Mouse (Mus musculus) heart, embryonic 16.5 days (tissue): ENCODE measurements around the gene Ptrhd1. TPM values are rescaled to one million over a fixed set of nuclear protein-coding genes. Genes with fewer than 3 reads are reported as not detected.
"Not testable (repeated sequence)": the region's sequence is repeated elsewhere in the genome, so short reads cannot be mapped to it uniquely, and the experiment has no call there.

Experiments used
- ATAC-seq: fragments of 200-750 bp; cut with Nextera tagmentation; replicated peaks from 2 replicates; pipeline ENCODE4 v1.8.0; 2017; ENCODE audit warnings: moderate number of reproducible peaks; ENCODE audit not compliant: insufficient read depth, low FRiP score; ENCODE audit errors: extremely low read depth
- H3K27ac ChIP-seq: fragments of 300-500 bp; sonication (generic); 2 replicates; pipeline ENCODE4 v1.5.1; 2014; ENCODE audit warnings: mild to moderate bottlenecking, low read length, control low read depth, moderate library complexity
- H3K27me3 ChIP-seq: fragments of 300-500 bp; sonication (generic); 2 replicates; pipeline ENCODE4 v1.6.1; 2014; ENCODE audit warnings: low read length, mixed read lengths; ENCODE audit not compliant: control insufficient read depth, insufficient read depth
- H3K36me3 ChIP-seq: fragments of 300-500 bp; sonication (generic); 2 replicates; pipeline ENCODE4 v1.6.1; 2014; ENCODE audit not compliant: control insufficient read depth, insufficient read depth
- H3K4me1 ChIP-seq: fragments of 300-500 bp; sonication (generic); 2 replicates; pipeline ENCODE4 v1.6.1; 2014; ENCODE audit warnings: low read length, mixed read lengths; ENCODE audit not compliant: control insufficient read depth, insufficient read depth
- H3K4me2 ChIP-seq: fragments of 300-500 bp; sonication (generic); 2 replicates; pipeline ENCODE4 v1.6.1; 2014; ENCODE audit warnings: low read depth, mild to moderate bottlenecking, control low read depth, low read length
- H3K4me3 ChIP-seq: fragments of 300-500 bp; sonication (generic); 2 replicates; pipeline ENCODE4 v1.5.1; 2014; ENCODE audit warnings: mild to moderate bottlenecking, control low read depth, low read length
- H3K9ac ChIP-seq: fragments of 300-500 bp; sonication (generic); 2 replicates; pipeline ENCODE4 v1.6.1; 2014; ENCODE audit warnings: low read length, control low read depth
- H3K9me3 ChIP-seq: fragments of 300-500 bp; sonication (generic); replicated peaks from 2 replicates; pipeline ENCODE4 v1.6.1; 2016; ENCODE audit warnings: low read length; ENCODE audit not compliant: control insufficient read depth
- WGBS: fragments of 180-500 bp; shearing (Covaris S2); extraction: QIAGEN DNeasy Blood & Tissue Kit; methylation state at CpG from one replicate; pipeline ENCODE4 v1.1.7; 2014; 5-methylcytosine and 5-hydroxymethylcytosine counted together
- polyA plus RNA-seq: library from polyadenylated mRNA; unstranded; fragments of >200 nt; fragmentation: Nextera tagmentation; extraction: Ambion mirVana; gene quantifications from 2 replicates; pipeline ENCODE4 v1.2.1, GENCODE M21; 2015

Gene Ptrhd1
- polyA plus RNA-seq, 1 experiment from 2014 or later: 6.5 TPM

DNA sequence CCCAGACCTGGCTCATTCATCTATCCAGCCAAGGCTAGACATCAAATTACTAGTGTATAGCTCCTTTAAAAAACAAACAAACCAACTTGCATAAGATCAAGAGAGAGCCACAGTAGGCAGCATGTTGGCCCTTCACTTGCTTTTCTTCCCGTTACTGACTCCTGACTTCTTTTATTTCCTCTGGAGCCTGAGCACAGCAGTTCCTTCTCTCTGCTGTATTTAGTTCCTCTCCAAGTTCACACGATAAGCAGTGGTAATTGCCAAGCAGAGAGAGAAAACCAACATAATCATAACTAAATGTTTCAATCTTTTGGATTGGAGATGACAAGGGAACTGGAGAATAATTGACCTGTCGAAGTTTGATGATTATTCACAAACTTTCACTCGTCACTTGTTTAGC lies 1.1 kb upstream of the Ptrhd1 start:
- no peak for ATAC-seq
- Histone ChIP-seq H3K36me3 (peaks cover 17% of the 10 kb centered on the region), H3K4me3 (peak overlapping the region; percentile 71), H3K9ac (peak overlapping the region; percentile 85), H3K9me3 (no peaks in the 10 kb centered on the region), H3K27me3 (no peaks in the 10 kb centered on the region), H3K4me2 (peak overlapping the region; percentile 74), H3K4me1 (peaks cover 12% of the 10 kb centered on the region), H3K27ac (no peak overlapping the region)
- 38% methylated on average over 4 of the region's 4 CpGs for WGBS

DNA sequence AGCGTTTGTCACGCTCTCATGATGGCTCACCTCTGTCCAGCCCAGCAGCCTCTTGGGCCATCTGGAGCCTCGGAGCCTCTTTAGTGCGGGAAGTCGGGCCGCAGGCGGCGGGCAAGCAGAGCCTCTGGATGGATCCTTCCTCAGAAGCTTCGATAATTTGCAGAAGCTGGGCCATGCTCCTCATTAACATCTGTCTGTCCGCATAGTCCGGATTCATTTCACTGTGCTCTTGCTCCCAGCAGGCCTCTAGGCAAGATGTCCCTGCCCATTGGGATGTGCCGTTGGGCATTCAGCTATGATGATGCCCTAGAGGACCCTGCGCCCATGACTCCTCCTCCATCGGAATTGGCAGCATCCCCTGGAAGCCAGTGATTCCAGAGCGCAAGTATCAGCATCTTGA lies 3.7 kb downstream of the Ptrhd1 start:
- no peaks in the 10 kb centered on the region for H3K27me3 ChIP-seq
- H3K4me2 ChIP-seq: no peak overlapping the region
- peaks cover 16% of the 10 kb centered on the region for H3K4me1 ChIP-seq
- no peak overlapping the region for H3K4me3 ChIP-seq
- no peak overlapping the region for H3K9ac ChIP-seq
- H3K27ac ChIP-seq: no peak overlapping the region
- no peaks in the 10 kb centered on the region for H3K9me3 ChIP-seq
- H3K36me3 ChIP-seq: peaks cover 4% of the 10 kb centered on the region; the same call in 1 of the 2 replicates
- WGBS: 89% methylated on average over 15 of the region's 15 CpGs
- ATAC-seq: no peak

DNA sequence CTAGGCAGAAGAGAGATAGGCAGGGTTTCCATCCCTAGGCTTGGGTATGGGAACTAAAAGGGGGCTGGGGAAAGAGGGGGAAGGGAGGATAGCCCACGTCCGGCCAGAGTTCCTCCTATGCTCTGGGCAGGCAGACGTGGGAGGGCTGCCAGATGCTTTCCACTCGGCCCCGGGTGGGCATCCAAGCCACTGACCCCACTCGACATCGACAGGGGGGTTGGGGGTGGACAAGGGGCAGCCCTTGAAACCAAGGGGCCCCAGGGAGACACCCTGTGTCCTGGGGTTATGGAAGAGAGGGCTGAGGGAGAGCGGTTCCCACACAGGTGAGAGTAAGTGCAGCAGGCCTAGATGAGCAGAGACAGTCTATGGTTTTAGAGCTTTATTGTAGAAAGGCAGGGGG lies 6.5 kb downstream of the Ptrhd1 start:
- not testable (repeated sequence) for H3K9me3 ChIP-seq, H3K4me3 ChIP-seq, H3K27me3 ChIP-seq, H3K27ac ChIP-seq, H3K36me3 ChIP-seq, H3K9ac ChIP-seq, H3K4me2 ChIP-seq, ATAC-seq, H3K4me1 ChIP-seq
- WGBS: 59% methylated on average over 8 of the region's 8 CpGs

DNA sequence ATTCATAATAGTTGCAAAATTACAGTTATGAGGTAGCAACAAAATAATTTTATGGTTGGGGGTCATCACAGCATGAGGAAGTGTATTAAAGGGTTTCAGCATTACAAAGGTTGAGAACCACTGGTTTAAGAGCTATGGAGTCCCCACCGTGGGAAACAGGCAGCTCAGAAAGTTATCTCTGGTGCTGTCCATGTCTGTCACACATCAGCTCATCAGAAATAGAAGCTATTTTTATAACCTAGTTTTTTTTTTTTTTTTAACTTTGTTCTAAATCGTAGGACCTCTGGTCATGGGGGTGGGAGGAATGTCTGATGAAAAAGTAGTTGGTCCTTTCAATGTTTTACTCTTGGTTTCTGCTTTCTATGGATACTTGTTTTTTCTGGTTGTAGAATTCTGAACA lies 10.0 kb downstream of the Ptrhd1 start:
- no peak; the same call in 1 of the 2 replicates for ATAC-seq

DNA sequence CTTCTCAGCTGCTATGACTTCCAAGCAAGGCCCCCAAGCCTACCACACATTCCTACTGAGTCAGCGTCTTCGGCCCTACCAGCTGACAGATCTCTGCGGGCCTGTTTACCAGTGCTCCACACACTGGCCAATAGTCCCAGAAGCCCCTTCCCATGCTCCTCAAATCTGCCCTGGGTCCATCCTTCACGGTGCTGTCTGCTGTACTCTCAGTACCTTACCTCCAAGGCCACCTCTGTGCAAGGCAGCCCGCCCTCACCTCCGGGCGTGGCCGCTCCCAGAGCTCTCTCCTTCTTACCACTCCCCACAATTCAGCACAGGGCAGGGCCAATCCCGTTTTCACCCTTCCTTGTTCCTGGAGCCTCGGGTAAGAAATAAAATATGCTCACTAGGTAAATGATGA lies 11.9 kb downstream of the Ptrhd1 start:
- H3K9ac ChIP-seq: no peak overlapping the region
- H3K4me3 ChIP-seq: no peak overlapping the region
- ATAC-seq: no peak
- no peaks in the 10 kb centered on the region for H3K27me3 ChIP-seq
- no peak overlapping the region for H3K27ac ChIP-seq
- H3K4me1 ChIP-seq: 0 out of 2 replicates have a peak, but pooled peaks cover 2% of the 10 kb centered on the region
- H3K9me3 ChIP-seq: no peaks in the 10 kb centered on the region
- no peak overlapping the region for H3K4me2 ChIP-seq
- peaks cover 7% of the 10 kb centered on the region; the same call in 1 of the 2 replicates for H3K36me3 ChIP-seq
- WGBS: 82% methylated on average over 10 of the region's 10 CpGs

More for the DNA sequence above, 10.0 kb downstream of the Ptrhd1 start:
- H3K9me3 ChIP-seq: no peaks in the 10 kb centered on the region
- H3K4me3 ChIP-seq: no peak overlapping the region
- no peak overlapping the region for H3K9ac ChIP-seq
- H3K36me3 ChIP-seq: peaks cover 7% of the 10 kb centered on the region; the same call in 1 of the 2 replicates
- H3K27me3 ChIP-seq: no peaks in the 10 kb centered on the region
- peaks cover 6% of the 10 kb centered on the region; the same call in 1 of the 2 replicates for H3K4me1 ChIP-seq
- WGBS: 37% methylated on average over 2 of the region's 2 CpGs
- H3K4me2 ChIP-seq: no peak overlapping the region
- no peak overlapping the region for H3K27ac ChIP-seq

DNA sequence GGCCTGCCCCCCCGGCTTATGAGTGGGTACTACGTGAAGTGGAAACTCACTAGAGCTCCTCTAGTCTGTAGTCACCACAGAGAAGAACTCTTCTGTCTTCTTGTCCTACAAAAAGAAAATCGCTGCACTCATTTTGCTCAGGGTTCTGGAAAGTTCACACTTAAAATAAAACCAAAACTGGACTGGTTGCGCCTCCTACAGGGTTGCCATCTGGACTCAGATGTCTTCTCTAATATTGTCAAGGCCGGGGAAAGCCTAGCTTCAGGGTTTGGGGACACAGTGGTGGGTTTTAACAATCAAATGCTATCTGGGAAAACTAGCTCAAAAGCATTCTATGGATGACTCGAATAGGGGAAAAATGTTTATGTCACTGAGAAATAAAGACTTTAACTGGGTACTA lies 16.0 kb downstream of the Ptrhd1 start:
- Histone ChIP-seq H3K36me3 (peaks cover 15% of the 10 kb centered on the region), H3K9ac (no peak overlapping the region), H3K4me1 (no peaks in the 10 kb centered on the region), H3K9me3 (no peaks in the 10 kb centered on the region), H3K27ac (no peak overlapping the region), H3K4me3 (no peak overlapping the region), H3K27me3 (no peaks in the 10 kb centered on the region), H3K4me2 (no peak overlapping the region)
- no peak for ATAC-seq
- 82% methylated on average over 6 of the region's 6 CpGs for WGBS

DNA sequence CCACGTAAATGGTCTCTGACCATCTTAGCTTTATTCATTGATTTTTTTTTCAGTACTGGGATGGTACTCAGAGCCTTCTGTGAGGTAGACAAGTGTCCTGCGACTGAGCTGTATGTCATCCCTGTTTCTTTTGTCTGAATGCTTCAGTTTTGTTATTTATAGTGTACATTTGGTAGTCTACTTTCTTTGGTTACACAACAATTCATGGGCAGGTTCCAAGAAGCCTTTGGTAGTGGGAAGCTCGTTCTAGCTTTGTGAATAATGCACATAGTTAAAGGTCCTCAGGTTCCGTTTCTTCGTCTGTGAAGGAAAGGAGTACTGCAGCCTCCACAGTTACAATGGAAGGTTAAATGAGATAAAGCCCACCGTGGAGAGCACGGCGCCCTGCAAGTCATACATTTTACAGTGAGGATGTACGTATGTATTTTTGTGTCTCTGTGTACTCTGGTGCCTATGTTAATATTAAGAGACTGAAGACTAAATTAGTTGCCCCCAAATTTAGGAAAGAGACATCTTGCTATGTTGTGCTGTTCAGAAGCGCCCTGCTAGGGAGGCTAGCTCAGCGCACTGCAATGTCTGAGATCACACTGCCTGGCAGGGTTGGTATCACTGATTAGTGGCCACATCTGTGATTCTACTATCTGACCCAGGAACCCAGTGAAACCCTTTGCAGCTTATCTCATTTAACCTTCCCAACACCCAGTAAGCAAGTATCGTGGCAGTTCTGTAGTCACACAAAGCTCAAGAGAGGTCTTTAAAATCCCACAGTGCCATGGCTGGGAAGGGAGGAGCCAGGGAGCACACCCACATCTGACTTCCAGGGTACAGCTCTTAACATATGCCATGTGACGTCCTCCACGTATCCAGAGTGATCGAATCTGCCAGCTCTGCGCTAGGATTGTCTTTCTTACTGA lies 19.2 kb downstream of the Ptrhd1 start:
- Histone ChIP-seq H3K9me3 (no peaks in the 10 kb centered on the region), H3K4me2 (no peak overlapping the region), H3K9ac (no peak overlapping the region), H3K27ac (no peak overlapping the region), H3K4me1 (no peaks in the 10 kb centered on the region), H3K27me3 (no peaks in the 10 kb centered on the region), H3K36me3 (peaks cover 10% of the 10 kb centered on the region), H3K4me3 (no peak overlapping the region)
- ATAC-seq: no peak
- 82% methylated on average over 16 of the region's 16 CpGs for WGBS

DNA sequence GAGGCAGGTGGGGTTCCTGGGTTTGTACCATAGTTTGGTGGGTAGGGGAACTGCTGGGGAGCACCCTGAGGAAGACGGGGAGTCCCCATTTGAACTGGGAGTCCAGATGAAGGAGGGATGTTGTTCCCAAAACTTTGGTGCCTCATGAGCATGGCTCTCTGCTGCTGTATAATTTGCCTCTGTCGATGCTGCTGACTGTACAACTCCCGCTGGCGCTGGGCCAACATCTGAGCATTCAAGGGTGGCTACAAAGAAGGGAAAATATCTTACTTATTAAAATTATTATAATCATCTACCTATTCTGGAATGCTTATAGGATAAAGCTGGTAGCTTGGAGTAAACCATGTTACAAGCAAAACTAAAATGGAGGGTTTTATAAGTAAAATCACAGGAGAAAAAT lies 33.9 kb downstream of the Ptrhd1 start:
- no peaks in the 10 kb centered on the region for H3K27me3 ChIP-seq
- peaks cover 34% of the 10 kb centered on the region for H3K36me3 ChIP-seq
- H3K4me2 ChIP-seq: no peak overlapping the region
- 92% methylated on average over 4 of the region's 4 CpGs for WGBS
- no peak for ATAC-seq
- H3K9ac ChIP-seq: no peak overlapping the region
- H3K27ac ChIP-seq: no peak overlapping the region
- H3K9me3 ChIP-seq: peaks cover 9% of the 10 kb centered on the region
- no peaks in the 10 kb centered on the region for H3K4me1 ChIP-seq
- no peak overlapping the region for H3K4me3 ChIP-seq

DNA sequence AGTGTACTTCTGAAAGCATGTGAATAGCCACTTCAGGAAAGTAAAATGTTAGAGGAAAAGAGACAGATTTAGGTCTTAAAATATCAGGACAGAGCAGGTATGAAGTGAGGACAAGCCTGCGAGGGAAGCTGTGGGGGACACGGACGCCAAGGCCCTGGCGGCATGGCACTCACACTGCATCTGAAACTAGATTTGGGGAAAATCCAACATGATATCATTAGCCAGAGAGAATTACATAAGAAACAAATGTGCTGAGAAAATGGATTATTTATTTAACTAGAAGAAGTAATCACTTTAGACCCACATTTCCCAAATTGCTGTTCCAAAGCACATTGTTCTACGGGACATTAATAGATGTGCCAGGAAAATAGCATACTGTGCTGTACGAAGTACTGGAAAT lies 37.3 kb downstream of the Ptrhd1 start:
- ATAC-seq: no peak
- peaks cover 35% of the 10 kb centered on the region for H3K36me3 ChIP-seq
- no peak overlapping the region for H3K9ac ChIP-seq
- peaks cover 9% of the 10 kb centered on the region for H3K9me3 ChIP-seq
- H3K4me3 ChIP-seq: no peak overlapping the region
- no peaks in the 10 kb centered on the region for H3K27me3 ChIP-seq
- no peak overlapping the region for H3K27ac ChIP-seq
- H3K4me1 ChIP-seq: no peaks in the 10 kb centered on the region
- WGBS: 93% methylated on average over 6 of the region's 6 CpGs
- no peak overlapping the region for H3K4me2 ChIP-seq
